ENCODE assay signal across 16 mouse cellular contexts in genomic region chr1:40095585-40095984, GRCm38 (mm10). TPM values are rescaled to one million over a fixed set of nuclear protein-coding genes. Genes with fewer than 3 reads are reported as not detected.
DNase-seq lines count a peak whose midpoint lies in the region; ATAC-seq and TF ChIP-seq lines count a peak whose summit lies in the region.
"Had no signal": no experiment of that assay in that cellular context is flagged by ENCODE, and none has a peak within 500 bp of the region (broad histone marks: within the 10 kb centered on the region; RNA-seq: fewer than 3 reads in every experiment).

No protein-coding gene starts in this region.

- no peak overlapping the region for H3K9ac ChIP-seq in heart, adult 2 months (ENCODE audit: low read depth, low read length)
- no peak overlapping the region for H3K9ac ChIP-seq in lung, embryonic 14.5 days
- H3K9ac ChIP-seq: embryonic facial prominence, embryonic 12.5 days; forebrain, embryonic 12.5 days; heart, embryonic 13.5 days; hindbrain, embryonic 13.5 days; kidney, embryonic 15.5 days; neural tube, embryonic 12.5 days had no signal

- no peak for TF ChIP-seq EP300 in heart, adult 2 months (IDR thresholded peaks at IDR 0.05; ENCODE audit: insufficient read depth, low read depth, low read length)

- H3K4me2 ChIP-seq in lung, embryonic 14.5 days = no peak overlapping the region
- H3K4me2 ChIP-seq: embryonic facial prominence, embryonic 12.5 days; forebrain, embryonic 12.5 days; heart, embryonic 13.5 days; hindbrain, embryonic 13.5 days; kidney, embryonic 15.5 days; neural tube, embryonic 12.5 days had no signal

- no peak for TF ChIP-seq POLR2A in heart, adult 2 months (IDR thresholded peaks at IDR 0.05; ENCODE audit: insufficient read depth, low read depth, low read length)

- intact Hi-C loops in heart, adult 2 months (cut with DNase I) = no loop called here

- 11% methylated on average over 1 of the region's 1 CpGs for WGBS in heart, adult 2 months
- whole genome bisulfite sequencing in lung, embryonic 14.5 days = 15% methylated on average over 1 of the region's 1 CpGs

- no peaks in the 10 kb centered on the region for H3K4me1 ChIP-seq in heart, adult 2 months (ENCODE audit: control insufficient read depth, insufficient read depth, low read length)
- H3K4me1 ChIP-seq in lung, embryonic 14.5 days (ENCODE audit: insufficient read depth) = no peaks in the 10 kb centered on the region
- no peaks in the 10 kb centered on the region for H3K4me1 ChIP-seq in G1E (ENCODE audit: insufficient read depth, low read depth, low read length)
- H3K4me1 ChIP-seq: embryonic facial prominence, embryonic 12.5 days; forebrain, embryonic 12.5 days; heart, embryonic 13.5 days; hindbrain, embryonic 13.5 days; kidney, embryonic 15.5 days; midbrain, embryonic 10.5 days; neural tube, embryonic 12.5 days had no signal

- peak; percentile 45 for TF ChIP-seq CTCF in heart, adult 2 months (IDR thresholded peaks at IDR 0.05)
- TF ChIP-seq CTCF in lung, embryonic 14.5 days (IDR thresholded peaks at IDR 0.05; ENCODE audit: low read depth) = peak; percentile 35; the same call in 1 of the 2 replicates
- TF ChIP-seq CTCF in G1E (IDR thresholded peaks at IDR 0.05; ENCODE audit: low read depth, low read length) = peak; percentile 57; the same call in 1 of the 2 replicates

- H3K79me2 ChIP-seq in heart, adult 2 months (replicated peaks; ENCODE audit: control insufficient read depth, insufficient read depth, low read length) = no peaks in the 10 kb centered on the region

- no peaks in the 10 kb centered on the region for H3K9me3 ChIP-seq in lung, embryonic 14.5 days (ENCODE audit: low read depth, low read length)
- H3K9me3 ChIP-seq in G1E (replicated peaks) = no peaks in the 10 kb centered on the region
- H3K9me3 ChIP-seq: embryonic facial prominence, embryonic 12.5 days; forebrain, embryonic 12.5 days; heart, embryonic 13.5 days; hindbrain, embryonic 13.5 days; kidney, embryonic 15.5 days; midbrain, embryonic 10.5 days; neural tube, embryonic 12.5 days had no signal

- ATAC-seq in lung, embryonic 14.5 days (ENCODE audit: insufficient read depth) = no peak
- no peak for ATAC-seq in G1E (ENCODE audit: extremely low read depth, insufficient number of reproducible peaks, low FRiP score, poor library complexity, severe bottlenecking)

- no peak overlapping the region for H3K27ac ChIP-seq in heart, adult 2 months
- H3K27ac ChIP-seq in lung, embryonic 14.5 days (ENCODE audit: low read depth) = no peak overlapping the region
- H3K27ac ChIP-seq: embryonic facial prominence, embryonic 12.5 days; forebrain, embryonic 12.5 days; heart, embryonic 13.5 days; hindbrain, embryonic 13.5 days; kidney, embryonic 15.5 days; midbrain, embryonic 10.5 days; neural tube, embryonic 12.5 days had no signal

- H3K27me3 ChIP-seq in heart, adult 2 months (ENCODE audit: control insufficient read depth, insufficient read depth, low read length) = 0 out of 2 replicates have a peak, but pooled peaks cover 2% of the 10 kb centered on the region
- H3K27me3 ChIP-seq in lung, embryonic 14.5 days (ENCODE audit: insufficient read depth, low read length) = no peaks in the 10 kb centered on the region
- peaks cover 7% of the 10 kb centered on the region; the same call in 1 of the 2 replicates for H3K27me3 ChIP-seq in G1E (ENCODE audit: insufficient read depth, low read length)
- no peaks in the 10 kb centered on the region for H3K27me3 ChIP-seq in splenic B cell, adult 2 months (ENCODE audit: control insufficient read depth, insufficient read depth, low read length, poor library complexity, severe bottlenecking)
- H3K27me3 ChIP-seq: embryonic facial prominence, embryonic 12.5 days; forebrain, embryonic 12.5 days; hindbrain, embryonic 13.5 days; kidney, embryonic 15.5 days; neural tube, embryonic 12.5 days had no signal

- no peak overlapping the region for H3K4me3 ChIP-seq in heart, adult 2 months
- H3K4me3 ChIP-seq in lung, embryonic 14.5 days (ENCODE audit: low read depth, low read length) = no peak overlapping the region
- no peak overlapping the region for H3K4me3 ChIP-seq in G1E (ENCODE audit: low read depth, low read length)
- H3K4me3 ChIP-seq: embryonic facial prominence, embryonic 12.5 days; forebrain, embryonic 12.5 days; heart, embryonic 13.5 days; hindbrain, embryonic 13.5 days; kidney, embryonic 15.5 days; midbrain, embryonic 10.5 days; neural tube, embryonic 12.5 days had no signal

- no peaks in the 10 kb centered on the region for H3K36me3 ChIP-seq in heart, adult 2 months (ENCODE audit: control insufficient read depth, insufficient read depth, low read length)
- no peaks in the 10 kb centered on the region for H3K36me3 ChIP-seq in lung, embryonic 14.5 days (ENCODE audit: insufficient read depth)
- H3K36me3 ChIP-seq in G1E (replicated peaks) = no peaks in the 10 kb centered on the region
- H3K36me3 ChIP-seq in splenic B cell, adult 2 months (ENCODE audit: control insufficient read depth, insufficient read depth, low read length, poor library complexity, severe bottlenecking) = no peaks in the 10 kb centered on the region
- H3K36me3 ChIP-seq: embryonic facial prominence, embryonic 12.5 days; forebrain, embryonic 12.5 days; heart, embryonic 13.5 days; hindbrain, embryonic 13.5 days; kidney, embryonic 15.5 days; midbrain, embryonic 10.5 days; neural tube, embryonic 12.5 days had no signal

- DNase-seq in heart, adult 2 months = no peak
- DNase-seq in heart, postnatal 4 days = no peak
- DNase-seq in lung, embryonic 14.5 days = no peak
- no peak for DNase-seq in lung, adult 18-20 months
- DNase-seq in G1E (ENCODE audit: low spot score) = no peak
- DNase-seq in splenic B cell, adult 2 months (ENCODE audit: low read depth, low spot score) = peak; percentile 63
- DNase-seq in MN1 (ENCODE audit: low spot score) = no peak
- DNase-seq: layer of hippocampus, adult 9-11 months; left cerebral cortex, postnatal 4 days had no signal

RNA-seq across cellular contexts. Expression of gene Il1r2, which starts 21.7 kb away (rescaled TPM):
- under 1 TPM in 1 of 2 experiments, not detected in 1; 0.23 TPM for total RNA-seq in heart, adult 2 months (2021)
- polyA plus RNA-seq in heart, adult 2 months (2012; rRNA removed) = 0.20 TPM in 2 replicates
- not detected for total RNA-seq in heart, postnatal 4 days (2021)
- polyA plus RNA-seq in lung, embryonic 14.5 days (2014; fragmentation: Nextera tagmentation; extraction: Ambion mirVana) = 0.47 and 0.80 TPM in 2 replicates
- total RNA-seq in G1E (2014; fragmentation: Nextera tagmentation) (not detected in 2 replicates), G1E (2017) (0.49 TPM in 1 of 2 replicates, not detected in the other)
- polyA plus RNA-seq in G1E (2012) = not detected in 2 replicates
